Mouse (Mus musculus): ENCODE measurements around the gene Olfr646. TPM values are rescaled to one million over a fixed set of nuclear protein-coding genes. Genes with fewer than 3 reads are reported as not detected.

Gene Olfr646
- not detected in 2 replicates for polyA plus RNA-seq (2015; fragmentation: Nextera tagmentation; extraction: Ambion mirVana)

GRCm38 (mm10) chr7:104104757-104104972 lies at the start of gene Olfr646:
Gene Olfr646, plus strand, starts transcription at chr7:104104873.
- no peak within 1 kb of the TSS for H3K27ac ChIP-seq
- H3K9me3 ChIP-seq: no peaks in the 10 kb centered on the region
- no peaks in the 10 kb centered on the region for H3K4me1 ChIP-seq
- ATAC-seq (ENCODE audit: insufficient number of reproducible peaks, low FRiP score, low TSS enrichment, low read depth): no peak
- no peak within 1 kb of the TSS for H3K4me3 ChIP-seq
- no peak within 1 kb of the TSS for H3K9ac ChIP-seq
- no peaks in the 10 kb centered on the region for H3K27me3 ChIP-seq
- no peaks in the 10 kb centered on the region for H3K36me3 ChIP-seq
- H3K4me2 ChIP-seq: no peak within 1 kb of the TSS

- 84% methylated on average over 1 of the region's 1 CpGs for WGBS
- no peak overlapping the region for H3K27ac ChIP-seq
- no peak for ATAC-seq (ENCODE audit: insufficient number of reproducible peaks, low FRiP score, low TSS enrichment, low read depth)
Observed at GRCm38 (mm10) chr7:104059215-104059614, 45.5 kb upstream of the Olfr646 start.

GRCm38 (mm10) chr7:104061345-104061744 lies 43.3 kb upstream of the Olfr646 start, which contains the start of gene 4930516K23Rik:
Gene 4930516K23Rik, minus strand, starts transcription at chr7:104061445.
- H3K36me3 ChIP-seq: no peaks in the 10 kb centered on the region
- H3K4me1 ChIP-seq: no peaks in the 10 kb centered on the region
- no peak within 1 kb of the TSS for H3K4me3 ChIP-seq
- H3K4me2 ChIP-seq: no peak within 1 kb of the TSS
- no peak for ATAC-seq (ENCODE audit: insufficient number of reproducible peaks, low FRiP score, low TSS enrichment, low read depth)
- 51% methylated on average over 2 of the region's 2 CpGs for WGBS
- H3K27me3 ChIP-seq: no peaks in the 10 kb centered on the region
- H3K9me3 ChIP-seq: no peaks in the 10 kb centered on the region
- H3K27ac ChIP-seq: no peak within 1 kb of the TSS
- H3K9ac ChIP-seq: no peak within 1 kb of the TSS

More at GRCm38 (mm10) chr7:104059215-104059614, 45.5 kb upstream of the Olfr646 start:
- H3K9ac ChIP-seq: no peak overlapping the region
- no peaks in the 10 kb centered on the region for H3K4me1 ChIP-seq
- no peaks in the 10 kb centered on the region for H3K9me3 ChIP-seq
- no peaks in the 10 kb centered on the region for H3K36me3 ChIP-seq
- H3K4me3 ChIP-seq: no peak overlapping the region
- no peaks in the 10 kb centered on the region for H3K27me3 ChIP-seq
- no peak overlapping the region for H3K4me2 ChIP-seq

GRCm38 (mm10) chr7:104071769-104072168 lies 32.9 kb upstream of the Olfr646 start, which contains the start of gene Olfr644:
Gene Olfr644, minus strand, starts transcription at chr7:104071869.
- no peak within 1 kb of the TSS for H3K4me3 ChIP-seq
- H3K27me3 ChIP-seq: no peaks in the 10 kb centered on the region
- H3K27ac ChIP-seq: no peak within 1 kb of the TSS
- H3K4me1 ChIP-seq: no peaks in the 10 kb centered on the region
- H3K9ac ChIP-seq: no peak within 1 kb of the TSS
- H3K4me2 ChIP-seq: no peak within 1 kb of the TSS
- no peaks in the 10 kb centered on the region for H3K9me3 ChIP-seq
- H3K36me3 ChIP-seq: no peaks in the 10 kb centered on the region
- WGBS: 63% methylated on average over 2 of the region's 2 CpGs
- no peak for ATAC-seq (ENCODE audit: insufficient number of reproducible peaks, low FRiP score, low TSS enrichment, low read depth)

- no peak within 1 kb of the TSS for H3K4me3 ChIP-seq
- no peaks in the 10 kb centered on the region for H3K4me1 ChIP-seq
- WGBS: 71% methylated on average over 1 of the region's 1 CpGs
- no peaks in the 10 kb centered on the region for H3K36me3 ChIP-seq
- no peak within 1 kb of the TSS for H3K27ac ChIP-seq
- no peak within 1 kb of the TSS for H3K9ac ChIP-seq
- no peaks in the 10 kb centered on the region for H3K27me3 ChIP-seq
- H3K4me2 ChIP-seq: no peak within 1 kb of the TSS
- ATAC-seq (ENCODE audit: insufficient number of reproducible peaks, low FRiP score, low TSS enrichment, low read depth): no peak
- H3K9me3 ChIP-seq: no peaks in the 10 kb centered on the region
Observed at GRCm38 (mm10) chr7:104085365-104085764, 19.3 kb upstream of the Olfr646 start, which contains the start of gene Olfr645. Gene Olfr645, minus strand, starts transcription at chr7:104085465.

GRCm38 (mm10) chr7:104103913-104104756 lies 538 bp upstream of the Olfr646 start:
- Histone ChIP-seq H3K4me3 (no peak overlapping the region), H3K9ac (no peak overlapping the region), H3K27me3 (no peaks in the 10 kb centered on the region), H3K27ac (no peak overlapping the region), H3K36me3 (no peaks in the 10 kb centered on the region), H3K4me1 (no peaks in the 10 kb centered on the region), H3K4me2 (no peak overlapping the region), H3K9me3 (no peaks in the 10 kb centered on the region)
- WGBS: 37% methylated on average over 4 of the region's 4 CpGs
- ATAC-seq (ENCODE audit: insufficient number of reproducible peaks, low FRiP score, low TSS enrichment, low read depth): no peak

GRCm38 (mm10) chr7:104129726-104130125 lies 25.1 kb downstream of the Olfr646 start, which contains the start of gene Ubqln5:
Gene Ubqln5, minus strand, starts transcription at chr7:104129826.
- H3K4me3 ChIP-seq: no peak within 1 kb of the TSS
- no peaks in the 10 kb centered on the region for H3K4me1 ChIP-seq
- H3K4me2 ChIP-seq: no peak within 1 kb of the TSS
- WGBS: 90% methylated on average over 5 of the region's 5 CpGs
- H3K9ac ChIP-seq: no peak within 1 kb of the TSS
- H3K36me3 ChIP-seq: no peaks in the 10 kb centered on the region
- H3K27ac ChIP-seq: no peak within 1 kb of the TSS
- H3K27me3 ChIP-seq: no peaks in the 10 kb centered on the region
- no peaks in the 10 kb centered on the region; the same call in 1 of the 2 replicates for H3K9me3 ChIP-seq
- no peak for ATAC-seq (ENCODE audit: insufficient number of reproducible peaks, low FRiP score, low TSS enrichment, low read depth)

- Histone ChIP-seq H3K9me3 (no peaks in the 10 kb centered on the region), H3K27me3 (no peaks in the 10 kb centered on the region), H3K27ac (no peak within 1 kb of the TSS), H3K4me3 (no peak within 1 kb of the TSS), H3K36me3 (no peaks in the 10 kb centered on the region), H3K9ac (no peak within 1 kb of the TSS), H3K4me1 (no peaks in the 10 kb centered on the region), H3K4me2 (no peak within 1 kb of the TSS)
- WGBS: 81% methylated on average over 5 of the region's 5 CpGs
- ATAC-seq (ENCODE audit: insufficient number of reproducible peaks, low FRiP score, low TSS enrichment, low read depth): no peak
Observed at GRCm38 (mm10) chr7:104137305-104137704, 32.6 kb downstream of the Olfr646 start, which contains the start of gene Olfr643. Gene Olfr643, minus strand, starts transcription at chr7:104137405.

- Histone ChIP-seq H3K27me3 (no peaks in the 10 kb centered on the region), H3K9ac (no peak within 1 kb of the TSS), H3K36me3 (no peaks in the 10 kb centered on the region), H3K4me1 (no peaks in the 10 kb centered on the region), H3K9me3 (no peaks in the 10 kb centered on the region), H3K4me2 (no peak within 1 kb of the TSS), H3K4me3 (no peak within 1 kb of the TSS), H3K27ac (no peak within 1 kb of the TSS)
- WGBS: 70% methylated on average over 3 of the region's 3 CpGs
- ATAC-seq (ENCODE audit: insufficient number of reproducible peaks, low FRiP score, low TSS enrichment, low read depth): no peak
Observed at GRCm38 (mm10) chr7:104143179-104143578, 38.5 kb downstream of the Olfr646 start, which contains the start of gene Ubqln3. Gene Ubqln3, minus strand, starts transcription at chr7:104143279.

- Histone ChIP-seq H3K4me2 (no peak within 1 kb of the TSS), H3K27me3 (no peaks in the 10 kb centered on the region), H3K9me3 (no peaks in the 10 kb centered on the region), H3K4me3 (no peak within 1 kb of the TSS), H3K4me1 (no peaks in the 10 kb centered on the region), H3K9ac (no peak within 1 kb of the TSS), H3K27ac (no peak within 1 kb of the TSS), H3K36me3 (no peaks in the 10 kb centered on the region)
- WGBS: 75% methylated on average over 2 of the region's 2 CpGs
- ATAC-seq (ENCODE audit: insufficient number of reproducible peaks, low FRiP score, low TSS enrichment, low read depth): no peak
Observed at GRCm38 (mm10) chr7:104150456-104150855, 45.8 kb downstream of the Olfr646 start, which contains the start of gene Ubqlnl. Gene Ubqlnl, minus strand, starts transcription at chr7:104150556.
